Mouse (Mus musculus) urinary bladder, postnatal 10 days (tissue): ENCODE measurements around the gene Cdc42ep3.

ENCODE experiments used
- DNase-seq: peaks from one replicate; pipeline ENCODE4 v3.0.0; 2022; ENCODE audit warnings: low spot score

The Cdc42ep3 gene

GRCm38 (mm10) chr17:79343334-79343946 lies 11.5 kb downstream of the Cdc42ep3 start:
- DNase-seq, result no peak

GRCm38 (mm10) chr17:79342639-79343333 lies 12.1 kb downstream of the Cdc42ep3 start:
- no peak for DNase-seq

DNA sequence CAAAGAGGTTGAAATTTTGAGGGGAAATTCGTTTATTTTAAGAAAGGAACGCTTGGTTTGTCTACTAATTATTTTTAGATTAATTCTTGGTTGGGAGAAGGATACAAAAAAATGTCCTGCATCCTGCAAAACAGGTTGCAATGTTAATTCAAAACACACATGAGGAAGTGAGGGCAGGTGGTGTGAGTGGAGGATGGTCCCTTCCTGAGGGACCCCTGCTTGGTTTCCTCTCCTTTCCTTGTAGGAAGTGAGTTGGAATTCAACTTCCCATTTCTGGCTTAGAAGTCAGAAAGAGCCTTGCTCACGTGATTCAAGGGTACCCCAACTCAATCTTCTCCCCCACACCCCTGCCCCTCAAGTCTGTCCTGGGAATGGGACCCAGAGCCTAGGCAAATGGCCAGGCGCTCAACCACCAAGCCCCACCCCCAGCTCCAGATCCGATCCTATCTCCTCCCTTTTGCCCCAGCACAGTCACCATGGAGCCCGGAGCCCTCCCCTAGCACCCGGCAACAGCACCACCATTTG lies 12.9 kb downstream of the Cdc42ep3 start:
- DNase-seq, result no peak

GRCm38 (mm10) chr17:79337494-79337893 lies 17.4 kb downstream of the Cdc42ep3 start:
- no peak for DNase-seq

DNA sequence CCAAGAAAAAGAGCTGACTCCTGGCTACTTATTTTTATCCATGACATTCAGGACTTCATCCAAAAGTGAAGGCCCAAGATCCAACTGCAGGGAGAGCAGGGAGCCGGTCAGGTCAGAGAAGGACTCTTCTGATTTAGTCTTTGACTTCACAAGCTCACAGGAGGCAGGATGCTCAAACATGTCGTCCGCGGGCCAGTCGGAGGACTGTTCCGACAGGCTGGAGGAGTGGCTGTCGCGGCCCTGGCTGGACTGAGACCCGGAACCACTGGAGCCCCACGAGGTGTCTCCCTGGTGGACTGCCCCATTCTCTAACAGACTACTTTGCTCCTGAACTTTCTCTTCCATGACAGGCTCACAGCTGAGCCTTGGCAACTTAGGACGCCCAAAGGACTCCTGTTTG lies 20.2 kb downstream of the Cdc42ep3 start:
- DNase-seq, result no peak

DNA sequence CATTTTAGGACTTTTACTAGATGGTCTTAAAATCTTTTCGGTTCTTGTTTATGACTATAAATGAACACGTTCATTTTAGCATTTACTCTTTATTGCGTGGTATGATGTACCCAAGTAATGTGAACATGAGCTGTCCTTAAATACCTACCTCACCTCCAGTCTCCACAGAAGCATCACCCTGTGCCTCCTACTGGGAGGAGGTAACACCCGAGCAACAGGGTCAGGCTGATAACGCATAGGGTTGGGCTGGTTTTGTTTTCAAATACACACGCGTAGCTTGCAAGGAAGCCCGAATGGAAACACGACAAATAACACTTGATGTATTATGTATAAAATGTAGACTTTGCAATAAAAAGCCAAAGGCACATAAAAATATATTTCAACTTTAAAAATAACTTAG lies 21.2 kb downstream of the Cdc42ep3 start:
- no peak for DNase-seq

DNA sequence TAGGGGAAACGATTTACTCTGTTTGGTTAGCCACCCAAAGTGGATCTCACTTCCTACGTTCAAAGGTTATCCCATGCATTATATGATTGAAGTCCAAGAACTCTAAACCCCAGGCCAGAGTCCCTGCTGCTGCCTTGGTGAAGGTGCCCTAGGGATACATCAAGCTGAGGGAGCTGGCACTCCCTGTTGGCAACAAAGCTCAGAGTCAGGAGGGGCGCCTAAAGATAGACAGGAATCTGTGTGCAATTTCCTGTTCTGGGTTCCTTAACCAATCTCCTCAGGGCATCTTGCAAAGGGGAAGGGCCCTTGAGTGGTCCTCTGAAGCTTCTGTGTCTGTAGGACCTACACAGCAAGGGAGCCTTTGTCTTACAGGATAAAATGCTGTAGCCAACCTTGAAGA lies 22.0 kb downstream of the Cdc42ep3 start:
- DNase-seq, result no peak

DNA sequence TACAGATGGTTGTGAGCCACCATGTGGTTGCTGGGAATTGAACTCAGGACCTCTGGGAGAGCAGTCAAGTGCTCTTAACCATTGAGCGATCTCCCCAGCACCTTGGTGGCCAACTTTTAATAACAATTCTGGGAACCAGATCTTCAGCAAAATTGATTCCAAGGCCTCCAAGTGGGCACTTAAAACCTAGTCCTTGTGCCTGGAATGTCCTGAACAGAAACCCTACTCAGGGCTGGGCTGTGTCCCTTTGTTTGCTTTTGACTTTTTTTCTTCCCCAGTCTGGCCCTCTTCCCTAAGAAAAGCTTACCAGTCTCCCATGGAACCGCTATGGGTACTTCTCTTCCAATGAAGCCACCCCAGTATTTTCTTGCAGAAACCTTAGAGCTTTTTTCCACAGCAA lies 24.5 kb downstream of the Cdc42ep3 start:
- DNase-seq, result no peak

DNA sequence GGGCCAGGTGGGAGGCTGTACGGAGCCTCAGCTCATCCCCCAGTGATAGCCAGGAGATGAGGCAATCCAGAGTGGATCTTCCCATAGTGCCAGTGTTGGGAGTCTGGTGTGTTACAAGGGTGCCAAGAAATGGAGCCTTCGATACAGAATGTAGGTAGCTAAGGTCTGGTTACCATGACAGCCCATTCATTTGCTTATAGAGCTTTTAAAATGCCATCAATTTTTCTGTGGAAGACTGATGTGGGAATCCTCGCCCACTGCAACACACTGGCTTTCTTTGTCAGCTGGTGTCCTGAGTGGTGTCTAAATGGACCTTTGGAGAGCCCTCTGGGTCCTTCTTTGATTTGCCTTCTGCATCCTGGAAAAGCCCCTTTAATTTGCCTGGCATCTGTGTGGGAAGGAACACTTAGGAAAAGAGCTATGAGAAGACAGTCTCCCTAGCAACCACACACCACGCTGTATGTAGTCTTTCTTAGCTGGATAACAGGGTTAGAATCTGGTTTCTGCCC lies 28.0 kb downstream of the Cdc42ep3 start:
- DNase-seq, result no peak

GRCm38 (mm10) chr17:79317085-79317751 lies 37.7 kb downstream of the Cdc42ep3 start:
- DNase-seq, result no peak

GRCm38 (mm10) chr17:79315415-79316094 lies 39.3 kb downstream of the Cdc42ep3 start:
- DNase-seq, result no peak

DNA sequence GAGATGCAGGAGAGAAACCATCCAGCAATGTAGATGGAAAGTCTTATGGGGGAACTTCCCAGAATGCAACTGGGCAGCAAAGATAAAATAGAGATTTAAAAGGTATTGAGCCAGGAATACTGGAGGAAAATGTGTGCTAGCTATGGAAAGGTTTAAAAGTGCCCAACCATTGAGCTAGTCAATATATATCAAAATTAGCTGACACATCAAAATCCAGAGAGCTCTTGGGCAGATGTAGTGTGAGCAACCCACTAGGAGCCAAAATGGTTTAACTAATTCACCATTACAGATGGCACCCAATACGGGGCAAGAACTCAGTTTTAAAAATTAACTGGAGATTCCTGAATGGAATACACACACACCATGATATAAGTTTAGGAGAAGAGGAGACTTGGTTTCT lies 44.4 kb downstream of the Cdc42ep3 start:
- DNase-seq, result no peak

GRCm38 (mm10) chr17:79309506-79309905 lies 45.4 kb downstream of the Cdc42ep3 start:
- DNase-seq, result no peak

DNA sequence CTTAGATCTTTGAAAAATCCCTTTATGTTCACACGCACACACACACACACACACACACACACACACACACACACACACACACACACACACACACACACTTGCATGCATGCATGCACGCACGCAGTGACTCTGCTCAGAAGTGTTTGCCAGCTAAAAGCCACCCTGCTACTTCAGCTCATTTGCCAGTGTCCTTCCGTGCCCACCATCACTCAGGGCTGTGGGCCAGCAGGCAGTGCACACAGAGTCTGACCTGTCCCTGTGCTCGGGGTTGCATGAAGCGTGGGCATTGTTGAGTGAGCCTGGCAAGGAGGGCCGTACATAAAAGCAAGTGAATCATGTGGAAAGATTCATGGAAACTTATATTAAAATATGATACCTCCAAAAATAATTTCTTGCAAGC lies 49.2 kb downstream of the Cdc42ep3 start:
- DNase-seq, result no peak

GRCm38 (mm10) chr17:79303744-79304497 lies 51.0 kb downstream of the Cdc42ep3 start:
- DNase-seq, result no peak

- no peak for DNase-seq
Measured at GRCm38 (mm10) chr17:79303238-79303637, 51.7 kb downstream of the Cdc42ep3 start.

GRCm38 (mm10) chr17:79299925-79300324 lies 55.0 kb downstream of the Cdc42ep3 start:
- no peak for DNase-seq

GRCm38 (mm10) chr17:79298968-79299367 lies 55.9 kb downstream of the Cdc42ep3 start:
- no peak for DNase-seq

DNA sequence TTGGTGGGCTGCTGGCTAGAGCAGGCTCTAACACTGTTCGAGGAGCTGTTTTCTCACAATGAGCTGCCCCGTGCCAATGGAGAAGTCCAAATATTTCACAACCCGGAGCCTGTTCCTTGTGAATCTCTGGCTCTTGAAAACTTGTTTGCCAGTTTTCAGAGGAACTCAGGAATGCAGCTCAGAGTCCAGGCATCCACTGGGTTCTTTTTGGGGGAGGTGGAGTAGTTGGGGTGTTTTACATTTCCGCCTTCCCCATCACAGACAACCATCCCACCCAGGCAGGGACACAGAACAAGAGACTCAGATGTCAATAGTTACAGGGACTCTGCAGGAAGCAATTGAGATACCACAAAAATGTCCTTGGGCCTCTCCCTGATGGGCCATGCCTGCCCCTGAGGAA lies 59.0 kb downstream of the Cdc42ep3 start:
- DNase-seq, result no peak

GRCm38 (mm10) chr17:79291672-79292071 lies 63.2 kb downstream of the Cdc42ep3 start:
- DNase-seq, result no peak

GRCm38 (mm10) chr17:79290697-79291096 lies 64.2 kb downstream of the Cdc42ep3 start:
- no peak for DNase-seq

DNA sequence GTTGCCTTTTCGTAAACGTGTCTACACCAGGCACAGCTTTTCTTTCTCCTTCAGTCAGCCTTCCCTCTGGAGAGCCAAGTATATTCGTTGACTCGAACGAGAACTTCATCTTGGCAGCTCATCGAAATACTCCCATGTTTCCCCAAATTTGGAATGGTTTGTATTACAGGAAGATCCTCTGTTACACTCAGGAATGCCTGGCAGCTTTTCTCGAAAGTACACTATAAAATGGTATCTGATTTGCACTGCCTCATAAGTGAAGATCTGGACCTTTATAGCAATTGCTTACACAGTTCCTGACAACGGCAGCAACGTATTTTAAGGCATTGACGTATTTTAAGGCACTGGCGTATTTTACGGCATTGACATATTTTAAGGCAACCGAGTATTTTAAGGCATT lies 67.6 kb downstream of the Cdc42ep3 start:
- DNase-seq, result no peak
